Mouse (Mus musculus) adrenal gland (tissue): ENCODE data around the gene Uty.

ENCODE experiments used
- intact Hi-C: fragments of 180-260 bp; cut with DNase I; formaldehyde crosslinking; loops from one replicate; pipeline ENCODE4 v1.15.1; 2025
- long read RNA-seq, 2 experiments: library from polyadenylated mRNA; unstranded; transcript quantifications; one replicate each; pipeline ENCODE4 v2.0.0; 2020; ENCODE audit warnings: borderline replicate concordance in 1 of 2; ENCODE audit not compliant: insufficient replicate concordance in 1 of 2

Uty gene
- long read RNA-seq, experiment 1: 0 reads
- long read RNA-seq, experiment 2, partial matches to known transcripts: 0 of 3 reads
- long read RNA-seq, experiment 2, other reads (novel, unspliced or antisense): 3 of 3 reads

DNA sequence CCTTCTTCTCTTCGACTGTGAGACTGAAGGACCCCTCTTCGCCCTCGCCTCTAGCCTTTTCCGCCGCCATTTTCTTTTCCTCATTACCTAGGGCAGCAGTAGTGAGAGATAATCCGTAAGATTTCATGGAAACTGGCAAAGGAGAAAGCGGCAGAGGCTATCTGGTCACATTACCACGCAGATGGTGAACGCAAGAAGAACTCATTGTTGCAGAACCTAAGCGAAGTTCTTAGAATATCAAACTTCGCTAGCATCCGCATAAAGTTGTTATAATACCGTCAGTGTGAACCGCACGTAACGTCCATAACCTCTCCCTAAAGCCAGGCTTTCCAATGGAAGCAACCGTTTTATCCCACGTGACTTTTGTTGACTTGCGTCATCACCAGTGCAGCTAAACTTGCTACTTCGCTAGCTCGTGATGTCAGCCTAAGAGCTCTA, at the start of gene Uty:
Gene Uty, minus strand, starts transcription at position 334 of the 438 bp plus-strand sequence.
- intact Hi-C loops: no loop called here

GRCm38 (mm10) chrY:1293708-1294107, 48.1 kb upstream of the Uty start:
- intact Hi-C loops: no loop called here

- intact Hi-C loops: no loop called here
Observed at GRCm38 (mm10) chrY:1286171-1286795, 40.7 kb upstream of the Uty start, which contains the start of gene Ddx3y. Ddx3y (minus strand) TSS chrY:1286629.

DNA sequence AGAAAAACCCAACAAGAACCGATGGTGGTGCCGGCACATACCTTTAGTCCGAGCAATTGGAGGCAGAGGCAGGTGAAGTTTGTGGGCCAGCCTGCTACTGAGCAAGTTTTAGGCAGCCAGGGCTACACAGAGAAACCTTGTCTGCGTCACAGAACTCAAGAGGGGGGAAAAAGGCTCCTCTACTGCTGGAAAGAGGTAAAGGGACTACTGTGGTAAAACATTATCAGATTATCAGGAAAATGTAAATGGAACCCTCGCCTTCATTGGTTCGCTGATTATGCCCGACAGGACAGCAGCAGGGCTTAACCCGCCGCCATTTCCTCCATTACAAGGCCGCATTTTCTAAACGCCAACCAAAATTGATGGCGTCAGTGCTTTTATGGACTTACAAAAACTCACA, 40.2 kb upstream of the Uty start:
- intact Hi-C loops: no loop called here

- intact Hi-C loops: no loop called here
Observed at GRCm38 (mm10) chrY:1246117-1246516, 558 bp upstream of the Uty start.

DNA sequence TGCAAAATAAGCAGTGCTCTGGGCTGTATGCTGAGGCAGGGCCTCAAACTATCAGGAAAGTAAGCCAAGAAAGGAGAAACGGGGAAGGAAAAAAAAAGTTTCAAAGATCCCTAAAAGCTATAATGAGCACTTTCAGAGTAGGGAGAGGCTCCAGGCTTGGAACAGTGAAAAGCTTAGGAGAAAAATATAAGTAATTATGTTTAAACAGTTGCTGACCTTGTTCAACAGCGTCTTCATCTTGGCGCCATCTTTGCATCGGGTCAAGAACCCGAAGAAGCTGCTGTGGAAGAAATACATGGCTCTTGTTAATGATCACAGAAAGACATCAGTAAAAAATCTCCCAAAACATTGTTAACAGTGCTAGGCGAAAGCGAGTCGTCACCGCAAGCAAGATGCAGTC, 619 bp downstream of the Uty start:
- intact Hi-C loops: no loop called here

DNA sequence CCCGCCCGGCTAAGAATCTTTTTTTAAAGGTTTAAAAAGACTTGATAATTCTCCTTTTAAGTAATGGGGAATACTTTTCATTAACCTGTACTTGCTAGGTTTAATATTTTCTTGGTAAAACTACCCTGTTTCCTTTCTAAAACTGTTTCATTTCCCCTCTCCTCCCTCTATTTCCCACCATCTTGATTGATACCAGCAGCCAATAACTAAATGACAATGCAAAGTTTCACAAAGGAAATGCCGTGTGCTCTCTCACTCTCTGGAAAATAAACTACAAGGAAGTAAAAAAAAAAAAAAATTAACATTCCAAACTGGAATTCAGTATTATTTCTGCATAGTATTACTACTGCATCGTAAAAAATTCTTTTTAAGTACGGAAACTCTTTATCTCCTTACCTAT, 1.1 kb downstream of the Uty start:
- intact Hi-C loops: no loop called here

DNA sequence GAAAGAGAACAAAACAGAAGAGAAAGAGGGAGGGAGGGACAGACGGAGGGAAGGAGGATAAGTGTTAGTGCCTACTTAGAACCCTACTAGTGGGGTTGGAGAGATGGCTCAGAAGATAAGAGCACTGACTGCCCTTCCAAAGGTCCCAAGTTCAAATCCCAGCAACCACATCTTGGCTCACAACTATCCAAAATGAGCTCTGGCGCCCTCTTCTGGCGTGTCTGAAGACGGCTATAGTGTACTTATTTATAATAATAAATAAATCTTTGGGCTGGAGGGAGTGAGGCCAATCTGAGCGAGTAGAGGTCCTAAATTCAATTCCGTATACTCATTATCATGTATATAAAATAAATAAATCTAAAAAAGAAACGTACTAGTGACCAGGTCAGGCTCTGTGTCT, 25.6 kb downstream of the Uty start:
- intact Hi-C loops: no loop called here

DNA sequence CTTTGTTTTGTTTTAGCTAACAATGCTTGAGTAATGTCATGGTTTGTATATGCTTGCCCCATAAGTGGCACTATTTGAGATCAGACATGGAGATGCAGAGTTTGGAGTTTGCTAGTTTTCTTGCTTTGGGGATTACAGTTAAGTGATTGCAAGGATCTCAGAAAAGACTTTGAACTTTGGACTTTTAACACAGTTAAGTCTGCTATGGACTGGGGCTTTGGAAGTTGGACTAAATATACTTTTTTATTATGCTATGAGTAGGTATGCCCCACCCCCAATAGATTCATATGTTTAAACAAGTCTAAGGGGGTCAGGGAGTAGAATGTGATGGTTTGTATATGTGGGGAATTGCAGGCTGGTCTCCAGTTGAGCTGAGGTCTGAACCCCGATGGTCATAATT, 67.1 kb downstream of the Uty start:
- intact Hi-C loops: no loop called here

GRCm38 (mm10) chrY:1163054-1163453, 82.5 kb downstream of the Uty start:
- intact Hi-C loops: no loop called here

DNA sequence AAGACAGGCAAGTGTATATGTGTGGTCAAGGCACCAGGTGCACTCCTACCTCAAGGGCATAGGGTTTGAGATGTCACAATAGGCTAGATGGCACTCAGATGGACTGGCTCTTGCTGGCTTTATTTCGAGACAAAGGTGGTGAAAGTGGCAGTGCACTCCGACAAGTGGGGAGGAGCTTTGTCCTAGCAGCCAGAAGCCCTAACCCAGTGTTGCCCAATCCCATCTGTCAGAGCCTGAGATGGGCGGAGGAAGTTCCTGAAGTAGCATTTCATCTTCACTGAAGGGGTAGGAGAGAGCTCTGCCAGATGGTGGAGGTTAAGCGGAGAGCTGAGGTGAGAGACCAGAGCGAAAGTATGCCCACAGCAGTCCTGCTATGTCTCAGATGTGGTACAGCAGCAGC, 129.4 kb downstream of the Uty start:
- intact Hi-C loops: no loop called here

GRCm38 (mm10) chrY:1114016-1114415, 131.5 kb downstream of the Uty start:
- intact Hi-C loops: no loop called here
